In the genomic region with DNA sequence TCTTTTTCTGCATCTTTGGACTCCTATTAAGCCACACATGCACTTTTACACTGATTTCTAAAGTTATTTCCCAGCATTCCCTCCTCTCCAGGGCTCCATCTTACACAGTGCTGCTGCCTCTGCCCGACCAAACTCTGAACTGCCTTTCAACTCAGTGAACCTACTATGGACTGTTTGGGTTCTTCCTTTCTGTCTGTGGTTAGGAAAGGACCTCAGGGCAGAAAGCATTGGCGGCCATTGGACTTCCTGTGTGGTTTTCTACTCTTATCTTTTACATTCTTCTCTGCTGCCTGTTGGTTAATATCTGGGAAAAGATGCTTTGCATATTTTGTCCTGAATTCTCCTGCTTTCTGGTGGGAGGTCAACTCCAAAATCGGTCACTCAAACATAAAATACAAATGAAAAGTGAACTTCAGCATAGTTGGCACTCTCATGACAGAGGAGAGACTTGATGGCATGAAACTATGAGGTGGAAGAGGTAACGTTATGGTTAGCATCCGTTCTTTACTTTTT, we compare ENCODE assay signal across 14 mouse cellular contexts. TPM values are rescaled to one million over a fixed set of nuclear protein-coding genes. Genes with fewer than 3 reads are reported as not detected.
"Had no signal": no experiment of that assay in that cellular context is flagged by ENCODE, and none has a peak within 500 bp of the region (broad histone marks: within the 10 kb centered on the region; RNA-seq: fewer than 3 reads in every experiment).

No protein-coding gene starts in this region.

- H3K27ac ChIP-seq: limb, embryonic 13.5 days; liver, embryonic 13.5 days; midbrain, embryonic 13.5 days; neural tube, embryonic 12.5 days; stomach, postnatal 0 days had no signal

- ATAC-seq: intestine, postnatal 0 days; midbrain, embryonic 13.5 days had no signal

- H3K27me3 ChIP-seq: limb, embryonic 13.5 days; midbrain, embryonic 13.5 days; neural tube, embryonic 12.5 days had no signal

- H3K4me3 ChIP-seq: limb, embryonic 13.5 days; liver, embryonic 13.5 days; midbrain, embryonic 13.5 days; myocyte; neural tube, embryonic 12.5 days had no signal

- H3K9ac ChIP-seq: limb, embryonic 13.5 days; liver, embryonic 13.5 days; midbrain, embryonic 13.5 days; neural tube, embryonic 12.5 days had no signal

- H3K4me2 ChIP-seq: limb, embryonic 13.5 days; liver, embryonic 13.5 days; midbrain, embryonic 13.5 days; neural tube, embryonic 12.5 days had no signal

- H3K36me3 ChIP-seq: limb, embryonic 13.5 days; liver, embryonic 13.5 days; midbrain, embryonic 13.5 days; neural tube, embryonic 12.5 days had no signal

- DNase-seq: kidney, adult 8-10 months; kidney, postnatal 10 days; kidney, postnatal 4 days; left cerebral cortex, postnatal 4 days; liver, embryonic 13.5 days; lung, adult 18-20 months had no signal

- H3K9me3 ChIP-seq: limb, embryonic 13.5 days; liver, embryonic 13.5 days; midbrain, embryonic 13.5 days; neural tube, embryonic 12.5 days had no signal

RNA-seq across cellular contexts. Expression of gene Parva, which starts 38.9 kb away (rescaled TPM):
- total RNA-seq: megakaryocyte-erythroid progenitor cell, adult 5-6 weeks; neutrophil, adult 5-6 weeks had no signal
